Mouse (Mus musculus) intestine, embryonic 16.5 days (tissue): ENCODE data around the gene Nr4a2. TPM values are rescaled to one million over a fixed set of nuclear protein-coding genes. Genes with fewer than 3 reads are reported as not detected.

Source experiments
- ATAC-seq: fragments of 200-750 bp; cut with Nextera tagmentation; 2 replicates; pipeline ENCODE4 v1.8.0; 2017; ENCODE audit warnings: moderate TSS enrichment, moderate library complexity
- H3K27ac ChIP-seq: fragments of 300-500 bp; sonication (generic); 2 replicates; pipeline ENCODE4 v1.5.1; 2014; ENCODE audit warnings: mild to moderate bottlenecking, low read length
- H3K27me3 ChIP-seq: fragments of 300-500 bp; sonication (generic); replicated peaks from 2 replicates; pipeline ENCODE4 v1.6.1; 2014; ENCODE audit warnings: low read length, control low read depth, mixed read lengths; ENCODE audit not compliant: control insufficient read depth, insufficient read depth
- H3K36me3 ChIP-seq: fragments of 300-500 bp; sonication (generic); 2 replicates; pipeline ENCODE4 v1.6.1; 2014; ENCODE audit warnings: low read length, control low read depth; ENCODE audit not compliant: control insufficient read depth, insufficient read depth
- H3K4me1 ChIP-seq: fragments of 300-500 bp; sonication (generic); 2 replicates; pipeline ENCODE4 v1.6.1; 2014; ENCODE audit warnings: low read length, control low read depth, mixed read lengths; ENCODE audit not compliant: control insufficient read depth, insufficient read depth
- H3K4me2 ChIP-seq: fragments of 300-500 bp; sonication (generic); 2 replicates; pipeline ENCODE4 v1.6.1; 2014; ENCODE audit warnings: low read depth, low read length, control low read depth
- H3K4me3 ChIP-seq: fragments of 300-500 bp; sonication (generic); 2 replicates; pipeline ENCODE4 v1.5.1; 2014; ENCODE audit warnings: mild to moderate bottlenecking, low read length
- H3K9ac ChIP-seq: fragments of 300-500 bp; sonication (generic); 2 replicates; pipeline ENCODE4 v1.6.1; 2014; ENCODE audit warnings: low read depth, low read length
- H3K9me3 ChIP-seq: fragments of 300-500 bp; sonication (generic); 2 replicates; pipeline ENCODE4 v1.6.1; 2016; ENCODE audit warnings: low read length, control low read depth; ENCODE audit not compliant: control insufficient read depth
- WGBS: fragments of 180-500 bp; shearing (Covaris S2); extraction: QIAGEN DNeasy Blood & Tissue Kit; methylation state at CpG from one replicate; pipeline ENCODE4 v1.1.7; 2014; 5-methylcytosine and 5-hydroxymethylcytosine counted together
- polyA plus RNA-seq: library from polyadenylated mRNA; unstranded; fragments of >200 nt; fragmentation: Nextera tagmentation; extraction: Ambion mirVana; gene quantifications from 2 replicates; pipeline ENCODE4 v1.2.1, GENCODE M21; 2015

Gene Nr4a2
- polyA plus RNA-seq, 1 experiment from 2014 or later, result 2.9 TPM

DNA sequence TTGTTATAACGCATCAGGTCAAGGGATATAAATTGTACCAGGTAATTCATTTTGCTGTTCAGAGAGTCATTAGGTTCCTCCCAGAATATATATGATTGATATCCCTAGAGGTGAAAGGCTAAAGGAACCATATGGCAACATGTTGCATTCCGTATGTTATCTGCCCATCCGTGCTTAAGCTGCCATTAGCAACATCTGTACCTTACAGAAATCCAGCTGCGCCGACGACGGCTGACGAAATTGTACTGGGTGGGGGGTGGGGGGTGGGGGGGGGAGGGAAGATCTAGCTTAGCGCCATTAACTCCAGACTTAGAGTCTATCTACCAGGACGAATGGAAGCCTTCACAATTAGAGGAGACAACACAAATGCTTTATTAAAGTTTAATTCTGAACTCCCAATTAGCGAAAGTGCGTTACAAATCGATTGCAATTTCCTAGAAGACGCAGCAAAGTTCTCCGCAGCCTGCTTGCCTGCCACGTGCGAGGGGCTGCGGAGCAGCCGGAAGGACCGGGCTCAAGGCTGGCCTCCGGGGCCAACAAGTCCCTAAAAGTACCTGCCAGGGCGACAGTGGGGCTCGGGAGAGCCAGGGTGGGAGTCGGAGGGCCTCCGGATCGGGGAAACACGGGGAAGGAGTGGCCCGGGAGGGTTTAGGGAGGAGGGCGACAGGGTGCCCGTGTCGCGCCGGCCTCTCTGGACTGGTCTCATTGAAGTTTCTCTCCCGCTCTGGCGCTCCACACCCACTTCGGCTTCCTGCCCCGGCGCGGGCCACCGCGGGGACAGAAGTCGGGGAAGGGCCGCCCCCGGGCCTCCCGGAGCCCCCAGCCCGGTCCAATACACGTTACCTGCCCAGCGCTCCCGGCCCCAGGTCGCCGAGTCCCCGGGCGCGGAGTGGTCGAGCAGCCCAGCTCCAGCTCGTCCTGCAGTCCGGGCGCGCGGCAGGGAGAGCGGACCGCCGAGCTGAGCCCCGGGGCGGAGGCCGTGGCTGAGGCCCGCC, 520 bp downstream of the Nr4a2 start:
- Histone ChIP-seq H3K9me3 (no peaks in the 10 kb centered on the region), H3K4me2 (peak overlapping the region; percentile 70), H3K27ac (peak overlapping the region; percentile 87), H3K4me3 (peak overlapping the region; percentile 95), H3K9ac (peak overlapping the region; percentile 99), H3K36me3 (no peaks in the 10 kb centered on the region), H3K4me1 (0 out of 2 replicates have a peak, but pooled peaks cover 6% of the 10 kb centered on the region), H3K27me3 (no peaks in the 10 kb centered on the region)
- under 1% methylated on average over 53 of the region's 67 CpGs for WGBS
- peak; percentile 89 for ATAC-seq

DNA sequence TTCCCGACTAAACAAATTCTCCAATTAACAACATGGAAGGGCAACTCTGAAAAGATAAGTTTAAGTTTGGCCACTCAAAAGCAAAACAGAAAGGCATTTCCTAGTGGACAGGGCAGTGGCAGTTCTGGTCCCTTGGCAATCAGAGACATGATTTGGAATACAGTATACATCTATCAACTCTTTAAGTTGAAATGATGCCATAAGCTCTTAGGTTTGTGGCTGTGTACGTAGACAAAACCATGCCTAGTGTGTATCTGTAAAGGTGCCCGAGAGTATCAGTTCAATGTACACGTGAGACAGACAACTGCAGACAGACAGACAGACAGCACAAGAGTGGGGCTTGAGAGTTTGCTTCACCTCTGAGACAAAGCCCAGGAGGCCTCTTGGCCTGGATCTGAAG, 2.7 kb downstream of the Nr4a2 start:
- Histone ChIP-seq H3K27ac (no peak overlapping the region), H3K36me3 (no peaks in the 10 kb centered on the region), H3K4me3 (no peak overlapping the region), H3K27me3 (no peaks in the 10 kb centered on the region), H3K9ac (no peak overlapping the region), H3K4me2 (no peak overlapping the region), H3K9me3 (no peaks in the 10 kb centered on the region), H3K4me1 (0 out of 2 replicates have a peak, but pooled peaks cover 6% of the 10 kb centered on the region)
- 85% methylated on average over 4 of the region's 4 CpGs for WGBS
- no peak for ATAC-seq

DNA sequence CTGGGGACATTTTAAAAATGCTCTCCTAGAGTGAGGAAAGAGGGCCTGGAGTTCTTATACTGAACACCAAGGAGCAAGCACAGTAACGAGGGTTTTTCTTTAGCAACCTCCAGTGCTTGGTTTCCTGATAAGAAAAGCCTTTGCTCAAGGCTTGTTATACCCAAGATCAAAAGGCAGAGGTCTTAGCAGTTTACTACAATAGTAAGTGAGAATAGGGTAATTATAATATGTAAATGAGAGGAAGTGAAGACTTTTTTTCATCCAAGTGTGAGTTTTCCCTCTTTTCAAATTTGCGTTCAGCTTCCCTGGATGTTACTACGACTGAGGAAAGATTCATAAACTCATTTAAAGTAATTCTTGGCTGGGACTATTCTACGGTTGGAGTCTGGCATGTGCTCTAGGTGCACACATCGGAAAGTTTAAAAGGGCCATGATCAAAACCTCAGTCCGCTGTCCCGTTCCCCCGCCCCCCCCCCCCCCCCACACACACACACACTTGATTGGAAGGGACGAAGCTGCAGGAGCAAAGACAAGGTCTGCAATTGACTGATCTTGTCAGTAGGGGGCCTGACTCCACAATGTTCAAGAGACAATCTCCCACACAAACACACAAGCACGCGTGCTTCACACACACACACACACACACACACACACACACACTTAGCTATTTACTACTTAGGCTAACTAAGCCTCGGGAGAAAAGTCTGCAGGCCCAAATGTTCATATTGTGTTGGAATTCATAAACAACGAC, 6.4 kb downstream of the Nr4a2 start:
- peak overlapping the region; percentile 69 for H3K9ac ChIP-seq
- H3K36me3 ChIP-seq, result no peaks in the 10 kb centered on the region
- 4% methylated on average over 13 of the region's 13 CpGs for WGBS
- peaks cover 12% of the 10 kb centered on the region for H3K27me3 ChIP-seq
- peak overlapping the region; percentile 79 for H3K4me3 ChIP-seq
- H3K9me3 ChIP-seq, result no peaks in the 10 kb centered on the region
- ATAC-seq, result peak; percentile 13; the same call in 1 of the 2 replicates
- peak overlapping the region; percentile 33 for H3K27ac ChIP-seq
- peaks cover 15% of the 10 kb centered on the region for H3K4me1 ChIP-seq
- peak overlapping the region; percentile 99 for H3K4me2 ChIP-seq

- H3K9me3 ChIP-seq, result no peaks in the 10 kb centered on the region
- H3K9ac ChIP-seq, result peak overlapping the region; percentile 69
- peak overlapping the region; percentile 79 for H3K4me3 ChIP-seq
- H3K27me3 ChIP-seq, result peaks cover 20% of the 10 kb centered on the region
- WGBS, result 0% methylated on average over 47 of the region's 47 CpGs
- peak overlapping the region; percentile 99 for H3K4me2 ChIP-seq
- ATAC-seq, result peak; percentile 72
- peaks cover 19% of the 10 kb centered on the region for H3K4me1 ChIP-seq
- no peaks in the 10 kb centered on the region for H3K36me3 ChIP-seq
- H3K27ac ChIP-seq, result peak overlapping the region; percentile 33
Measured at GRCm38 (mm10) chr2:57116366-57117200, 7.2 kb downstream of the Nr4a2 start.

DNA sequence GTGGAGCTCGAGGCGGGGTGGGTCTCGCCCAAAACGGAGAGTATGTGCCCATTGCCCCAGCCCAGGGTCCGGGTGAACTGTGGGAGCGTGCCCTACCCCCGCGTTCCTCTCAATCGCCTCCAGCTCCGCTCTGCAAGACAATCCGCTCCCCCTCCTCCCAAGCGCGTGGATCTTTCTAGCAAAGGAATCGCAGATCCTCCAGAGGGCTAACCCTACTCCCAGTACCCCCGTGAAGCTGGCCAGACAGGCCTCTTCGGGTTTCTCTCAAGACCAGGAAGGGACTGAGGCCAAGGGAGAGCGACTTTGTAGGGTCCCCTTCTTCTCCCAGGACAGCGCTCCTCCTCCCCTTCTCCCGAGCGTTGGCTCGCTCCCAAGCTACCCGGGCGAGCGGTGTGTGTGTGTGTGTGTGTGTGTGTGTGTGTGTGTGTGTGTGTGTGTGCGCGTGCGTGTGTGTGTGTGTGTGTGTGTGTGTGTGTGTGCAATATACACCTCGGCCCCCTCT, 7.9 kb downstream of the Nr4a2 start:
- ATAC-seq, result peak; percentile 21
- H3K36me3 ChIP-seq, result no peaks in the 10 kb centered on the region

DNA sequence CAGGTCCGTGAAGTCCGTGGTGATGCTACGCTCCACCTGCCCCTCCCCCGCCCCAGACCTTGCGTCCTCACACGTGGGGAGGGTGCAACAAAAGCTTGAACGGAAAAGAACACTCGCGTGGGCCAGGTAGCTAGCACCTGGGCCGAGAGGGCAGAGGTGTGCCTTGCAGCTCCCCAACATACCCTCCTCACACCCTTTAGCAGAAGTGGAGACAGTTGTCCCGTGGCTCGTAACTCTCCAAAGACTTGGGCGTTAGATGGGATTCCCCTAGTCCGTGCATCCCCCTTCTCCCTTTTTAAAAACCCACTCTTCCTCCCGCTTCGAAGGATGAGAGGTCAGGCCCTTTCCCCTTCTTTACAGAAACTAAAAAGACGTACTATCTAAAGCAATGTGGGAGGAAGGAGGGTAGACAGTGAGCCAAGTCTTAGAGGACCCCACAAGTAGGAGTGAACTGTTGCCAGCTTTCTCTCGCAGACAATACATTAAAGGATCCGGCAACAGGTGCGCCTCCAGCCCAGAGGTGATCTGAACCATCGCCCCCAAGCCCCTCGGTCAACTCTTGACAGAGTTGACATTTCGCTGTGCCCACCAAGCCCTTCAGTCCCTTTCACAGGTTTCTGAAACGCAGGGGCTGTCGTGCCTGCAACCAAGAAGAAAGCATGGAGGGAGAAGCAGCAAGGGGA, 8.5 kb downstream of the Nr4a2 start:
- Histone ChIP-seq H3K4me1 (peaks cover 18% of the 10 kb centered on the region), H3K27me3 (peaks cover 29% of the 10 kb centered on the region), H3K4me2 (peak overlapping the region; percentile 99), H3K9me3 (no peaks in the 10 kb centered on the region), H3K9ac (peak overlapping the region; percentile 69), H3K27ac (no peak overlapping the region), H3K36me3 (no peaks in the 10 kb centered on the region), H3K4me3 (peak overlapping the region; percentile 79)
- peak; percentile 24 for ATAC-seq
- WGBS, result under 1% methylated on average over 25 of the region's 25 CpGs

More for the DNA sequence above, 7.9 kb downstream of the Nr4a2 start:
- peak overlapping the region; percentile 99 for H3K4me2 ChIP-seq
- H3K4me3 ChIP-seq, result peak overlapping the region; percentile 79
- H3K9ac ChIP-seq, result peak overlapping the region; percentile 69
- peak overlapping the region; percentile 33; the same call in 1 of the 2 replicates for H3K27ac ChIP-seq
- H3K4me1 ChIP-seq, result peaks cover 20% of the 10 kb centered on the region
- H3K9me3 ChIP-seq, result no peaks in the 10 kb centered on the region
- under 1% methylated on average over 21 of the region's 28 CpGs for WGBS
- peaks cover 26% of the 10 kb centered on the region for H3K27me3 ChIP-seq

DNA sequence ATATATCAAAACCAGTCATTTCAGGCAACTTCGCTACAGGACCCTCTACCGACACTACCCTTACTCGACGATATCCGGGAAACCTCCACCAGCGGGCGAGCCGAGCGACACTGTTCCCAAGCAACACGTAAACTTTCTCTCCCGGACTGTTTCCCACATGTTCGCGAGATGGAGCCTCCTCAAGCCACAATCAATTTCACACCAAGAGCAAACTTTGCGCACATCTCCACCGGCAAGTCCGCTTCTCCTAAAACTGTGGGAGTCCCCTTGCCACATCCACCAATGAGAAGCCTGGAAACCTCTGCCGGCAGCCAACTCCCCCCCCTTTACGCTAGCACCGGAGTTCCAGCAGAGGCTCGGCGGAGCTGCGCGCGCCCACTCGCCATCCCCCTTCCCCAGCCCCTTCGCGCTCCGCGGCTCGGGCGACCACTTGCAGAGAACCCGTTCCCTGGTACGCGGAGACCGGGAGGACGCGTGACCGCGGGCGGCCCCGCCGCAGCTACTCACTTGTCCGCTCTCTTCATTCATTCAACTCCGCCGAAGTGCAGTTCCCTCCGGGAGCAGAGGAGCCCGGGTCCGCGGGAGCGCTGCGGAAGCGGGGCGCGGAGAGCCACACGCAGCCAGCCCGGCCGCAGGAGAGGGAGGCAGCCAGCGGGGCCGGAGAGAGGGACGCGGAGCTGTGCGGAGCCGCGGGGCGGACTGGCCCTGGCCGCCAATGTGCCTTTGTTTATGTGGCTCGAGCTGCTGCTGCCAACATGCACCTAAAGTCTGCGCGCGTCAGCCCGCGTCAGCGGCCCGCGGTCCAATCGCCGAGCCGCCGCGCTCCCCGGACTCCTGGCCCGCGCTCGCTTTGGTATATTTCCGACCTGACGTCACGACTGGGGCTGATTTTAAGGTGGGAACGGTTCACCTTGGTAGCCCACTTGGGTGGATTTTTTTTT, 9.3 kb downstream of the Nr4a2 start:
- no peak overlapping the region for H3K27ac ChIP-seq
- peak overlapping the region; percentile 79 for H3K4me3 ChIP-seq
- H3K27me3 ChIP-seq, result peaks cover 37% of the 10 kb centered on the region
- H3K9me3 ChIP-seq, result no peaks in the 10 kb centered on the region
- H3K4me1 ChIP-seq, result peaks cover 18% of the 10 kb centered on the region
- H3K4me2 ChIP-seq, result peak overlapping the region; percentile 99
- under 1% methylated on average over 86 of the region's 88 CpGs for WGBS
- H3K9ac ChIP-seq, result peak overlapping the region; percentile 69
- H3K36me3 ChIP-seq, result no peaks in the 10 kb centered on the region
- ATAC-seq, result peak; percentile 83
